Mouse (Mus musculus) cortical plate, adult 2 months (tissue): ENCODE data around the gene Fcnb. TPM values are rescaled to one million over a fixed set of nuclear protein-coding genes. Genes with fewer than 3 reads are reported as not detected.

Source experiments
- H3K27ac ChIP-seq: fragments of 200-500 bp; 2 replicates; pipeline ENCODE4 v1.5.1; 2012; ENCODE audit warnings: low read length, control low read depth, inconsistent platforms; ENCODE audit not compliant: insufficient read depth
- H3K4me1 ChIP-seq: fragments of 200-500 bp; 2 replicates; pipeline ENCODE4 v1.6.1; 2011; ENCODE audit warnings: low read length; ENCODE audit not compliant: control insufficient read depth, insufficient read depth
- H3K4me3 ChIP-seq: fragments of 200-500 bp; 2 replicates; pipeline ENCODE4 v1.5.1; 2011; ENCODE audit warnings: mild to moderate bottlenecking, low read length, control low read depth; ENCODE audit not compliant: insufficient read depth
- CTCF ChIP-seq: fragments of 200-500 bp; IDR thresholded peaks from 2 replicates; pipeline ENCODE4 v1.5.1; 2011; ENCODE audit warnings: mild to moderate bottlenecking, control low read depth, low read length; ENCODE audit not compliant: insufficient read depth; ENCODE audit errors: extremely low read depth
- POLR2A ChIP-seq: fragments of 200-500 bp; IDR thresholded peaks from 2 replicates; pipeline ENCODE4 v1.6.1; 2011; ENCODE audit warnings: mild to moderate bottlenecking, low read length, control low read depth; ENCODE audit not compliant: insufficient read depth; ENCODE audit errors: extremely low read depth
- polyA plus RNA-seq: library from polyadenylated mRNA; depleted of rRNA; stranded (reverse); fragments of >200 nt; gene quantifications from 2 replicates; pipeline ENCODE4 v1.2.3, GENCODE M21; 2012; rRNA removed

Gene Fcnb
- polyA plus RNA-seq, 1 experiment, result not detected

- no peak for TF ChIP-seq POLR2A
- no peak for TF ChIP-seq CTCF
- no peaks in the 10 kb centered on the region for H3K4me1 ChIP-seq
- no peak overlapping the region for H3K4me3 ChIP-seq
- no peak overlapping the region for H3K27ac ChIP-seq
Observed at GRCm38 (mm10) chr2:28034011-28034710, 50.5 kb downstream of the Fcnb start.

DNA sequence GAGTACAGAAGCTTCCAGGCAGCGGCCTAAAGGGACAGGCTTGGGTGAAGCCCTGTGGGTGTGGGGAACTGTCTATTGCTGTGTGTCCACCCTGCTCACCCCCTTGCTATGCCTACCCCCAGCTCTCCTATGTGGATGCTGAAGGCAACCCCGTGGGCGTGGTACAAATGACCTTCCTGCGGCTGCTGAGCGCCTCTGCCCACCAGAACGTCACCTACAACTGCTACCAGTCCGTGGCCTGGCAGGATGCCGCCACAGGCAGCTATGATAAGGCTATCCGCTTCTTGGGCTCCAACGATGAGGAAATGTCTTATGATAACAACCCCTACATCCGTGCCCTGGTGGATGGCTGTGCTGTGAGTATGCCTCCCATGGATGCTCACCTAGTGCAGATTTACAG, 52.2 kb downstream of the Fcnb start:
- H3K4me3 ChIP-seq, result no peak overlapping the region
- H3K4me1 ChIP-seq, result no peaks in the 10 kb centered on the region
- no peak overlapping the region for H3K27ac ChIP-seq
- no peak for TF ChIP-seq CTCF
- TF ChIP-seq POLR2A, result no peak

DNA sequence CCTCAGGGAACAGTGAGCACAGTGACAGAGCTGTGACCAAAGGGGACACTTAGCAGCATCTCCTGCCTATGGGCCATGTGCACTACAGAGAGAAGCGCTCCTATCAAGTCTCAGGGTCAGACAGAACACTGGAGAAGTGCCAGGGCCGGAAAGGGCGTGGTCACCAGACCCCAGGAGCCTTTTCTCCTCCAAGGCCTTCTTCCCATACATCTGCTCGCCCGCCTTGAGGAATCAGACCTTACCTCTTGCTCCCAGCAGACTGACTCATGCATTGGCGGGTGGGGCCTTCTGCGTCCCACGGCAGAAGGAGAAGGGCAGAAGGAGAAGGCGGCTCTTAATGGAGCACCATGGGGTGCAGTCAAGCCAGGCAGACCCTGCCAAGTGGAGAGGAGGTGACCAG, 52.8 kb downstream of the Fcnb start:
- TF ChIP-seq POLR2A (no peak), CTCF (no peak)
- Histone ChIP-seq H3K4me1 (no peaks in the 10 kb centered on the region), H3K4me3 (no peak overlapping the region), H3K27ac (no peak overlapping the region)

Other genes starting within 250 kb of the Fcnb start
- 32.6 and 34.1 TPM in 2 replicates for gene Col5a1, start 198.5 kb downstream of the Fcnb start, polyA plus RNA-seq
- gene Olfm1, start 108.1 kb upstream of the Fcnb start, polyA plus RNA-seq, result 1,426 and 1,489 TPM in 2 replicates